Mouse (Mus musculus) activated CD4-positive, CD25-positive, alpha-beta regulatory T cell, adult 9 weeks (primary cell): ENCODE results near the gene Acsl5. TPM values are rescaled to one million over a fixed set of nuclear protein-coding genes. Genes with fewer than 3 reads are reported as not detected.

Experiments
- polyA plus RNA-seq: library from polyadenylated mRNA; unstranded; fragments of 100-300 nt; shearing (Covaris generic); gene quantifications from one replicate; pipeline ENCODE4 v1.2.1, GENCODE M21; 2017

Acsl5 gene
- 163 TPM for polyA plus RNA-seq

GRCm38 (mm10) chr19:55251383-55252124 lies at the start of gene Acsl5:
Gene Acsl5 (plus strand): TSS chr19:55251938.

DNA sequence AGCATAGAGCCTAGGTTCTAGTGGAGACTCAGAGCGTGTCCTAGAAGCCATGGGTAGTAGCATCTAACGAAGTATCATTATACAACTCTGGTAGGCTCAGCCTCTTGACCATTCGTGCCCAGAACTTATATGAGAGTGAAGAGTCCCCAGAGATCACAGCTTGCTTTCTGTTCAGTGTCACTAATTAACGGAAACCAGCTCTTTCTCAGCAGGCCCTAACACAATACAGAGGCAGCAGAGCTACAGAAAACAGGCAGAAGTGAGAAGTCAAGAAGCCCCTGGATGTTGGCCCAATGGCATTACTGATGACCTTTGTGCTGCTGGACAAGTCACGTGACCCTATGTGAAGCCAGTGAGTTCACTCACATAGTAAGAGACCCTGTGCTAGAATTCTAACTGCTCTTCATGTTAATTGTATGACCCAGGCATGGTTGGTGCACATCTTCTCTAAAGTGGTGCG lies 10.5 kb upstream of the Acsl5 start, which contains the start of gene Gucy2g:
Gene Gucy2g, minus strand, starts transcription at position 51 of the 460 bp plus-strand sequence.

GRCm38 (mm10) chr19:55315452-55316108 lies 63.8 kb downstream of the Acsl5 start, which contains the start of gene Zdhhc6:
Gene Zdhhc6 (minus strand): TSS chr19:55316032.

DNA sequence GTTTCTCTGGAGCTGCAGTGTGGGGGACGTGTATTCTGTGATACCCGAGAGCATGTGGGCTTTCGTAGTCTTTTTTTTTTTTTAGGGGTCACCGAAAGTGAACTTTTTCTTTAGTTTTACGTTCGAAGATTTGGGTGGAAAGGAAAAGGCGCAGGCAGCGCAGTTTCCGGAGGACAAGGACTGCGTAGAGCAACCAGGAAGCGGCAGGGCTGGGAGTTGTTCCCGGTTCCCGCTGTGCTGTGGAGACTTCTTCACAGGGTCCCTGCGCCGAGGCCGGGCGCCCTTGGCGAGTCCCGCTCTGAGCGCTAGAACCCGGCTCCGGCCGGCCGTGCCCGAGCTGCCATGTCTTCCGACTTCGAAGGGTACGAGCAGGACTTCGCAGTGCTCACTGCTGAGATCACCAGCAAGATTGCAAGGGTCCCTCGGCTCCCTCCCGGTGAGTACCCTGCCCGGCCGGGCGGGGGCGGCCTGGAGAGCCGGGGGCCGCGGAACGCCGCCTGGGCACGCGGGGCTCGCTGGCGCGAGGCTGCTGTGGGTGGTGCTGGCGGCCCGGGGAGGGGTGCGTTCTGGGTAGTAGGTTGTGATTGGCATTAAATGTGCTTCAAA lies 64.5 kb downstream of the Acsl5 start, which contains the start of gene Vti1a:
Gene Vti1a, plus strand, starts transcription at position 187 of the 606 bp plus-strand sequence.

Other genes with a start within 250 kb of the Acsl5 start
- 1.6 TPM for gene Gpam, start 124.7 kb upstream of the Acsl5 start, polyA plus RNA-seq
- gene Tectb, start 71.2 kb upstream of the Acsl5 start, polyA plus RNA-seq, result not detected
- gene Gucy2g, start 10.7 kb upstream of the Acsl5 start, polyA plus RNA-seq, result 0.21 TPM
- gene Zdhhc6, start 64.1 kb downstream of the Acsl5 start, polyA plus RNA-seq, result 74.7 TPM
- 70.4 TPM for gene Vti1a, start 64.4 kb downstream of the Acsl5 start, polyA plus RNA-seq